Mouse (Mus musculus) heart, embryonic 11.5 days (tissue): ENCODE results near the gene Xndc1. TPM values are rescaled to one million over a fixed set of nuclear protein-coding genes. Genes with fewer than 3 reads are reported as not detected.

ENCODE experiments used
- polyA plus RNA-seq: library from polyadenylated mRNA; unstranded; fragments of >200 nt; fragmentation: Nextera tagmentation; extraction: Ambion mirVana; gene quantifications from 2 replicates; pipeline ENCODE4 v1.2.1, GENCODE M21; 2014

Gene Xndc1
- polyA plus RNA-seq, 1 experiment from 2014 or later: 18.3 TPM

Other genes with a start within 250 kb of the Xndc1 start
- not detected in 2 replicates for gene Phox2a, start 247.2 kb upstream of the Xndc1 start, polyA plus RNA-seq
- gene Inppl1, start 227.3 kb upstream of the Xndc1 start, polyA plus RNA-seq: 33.6 and 52.0 TPM in 2 replicates
- not detected in 2 replicates for gene Folr2, start 208.3 kb upstream of the Xndc1 start, polyA plus RNA-seq
- 73.3 and 76.5 TPM in 2 replicates for gene Anapc15, start 201.8 kb upstream of the Xndc1 start, polyA plus RNA-seq
- 3.2 and 4.3 TPM in 2 replicates for gene Folr1, start 194.7 kb upstream of the Xndc1 start, polyA plus RNA-seq
- gene Lamtor1, start 159.6 kb upstream of the Xndc1 start, polyA plus RNA-seq: 137 and 146 TPM in 2 replicates
- 0.10 and 0.61 TPM in 2 replicates for gene Tomt, start 159.2 kb upstream of the Xndc1 start, polyA plus RNA-seq
- 5.3 and 6.5 TPM in 2 replicates for gene Lrrc51, start 131.6 kb upstream of the Xndc1 start, polyA plus RNA-seq
- 58.0 and 64.1 TPM in 2 replicates for gene Numa1, start 131.4 kb upstream of the Xndc1 start, polyA plus RNA-seq
- gene Il18bp, start 46.8 kb upstream of the Xndc1 start, polyA plus RNA-seq: 1.4 and 1.7 TPM in 2 replicates
- gene Rnf121, start within 50 bp of the Xndc1 start, polyA plus RNA-seq: 20.2 and 22.0 TPM in 2 replicates
- 0.70 and 1.4 TPM in 2 replicates for gene Xntrpc, start 202 bp downstream of the Xndc1 start, polyA plus RNA-seq
- not detected in 2 replicates for gene Trpc2, start 17.6 kb downstream of the Xndc1 start, polyA plus RNA-seq
- 9.5 and 9.8 TPM in 2 replicates for gene Art1, start 36.2 kb downstream of the Xndc1 start, polyA plus RNA-seq
- gene Art5, start 44.0 kb downstream of the Xndc1 start, polyA plus RNA-seq: 0.84 and 1.9 TPM in 2 replicates
- gene Chrna10, start 51.3 kb downstream of the Xndc1 start, polyA plus RNA-seq: not detected in 2 replicates
- gene Nup98, start 144.7 kb downstream of the Xndc1 start, polyA plus RNA-seq: 36.1 and 36.5 TPM in 2 replicates
- 52.0 and 53.5 TPM in 2 replicates for gene Pgap2, start 144.7 kb downstream of the Xndc1 start, polyA plus RNA-seq
- 47.5 and 59.6 TPM in 2 replicates for gene Rhog, start 190.5 kb downstream of the Xndc1 start, polyA plus RNA-seq
- gene Stim1, start 202.3 kb downstream of the Xndc1 start, polyA plus RNA-seq: 9.1 and 13.5 TPM in 2 replicates